Mouse (Mus musculus) erythroblast, embryonic 14.5 days (primary cell): ENCODE measurements around the gene Olfr690.

Experiments used
- GATA1 ChIP-seq: IDR thresholded peaks from 2 replicates; pipeline ENCODE4 v1.6.1; 2012; ENCODE audit warnings: low read length, inconsistent platforms, mixed read lengths
- TAL1 ChIP-seq: IDR thresholded peaks from 3 replicates; pipeline ENCODE4 v1.6.1; 2012; ENCODE audit warnings: low read length, inconsistent platforms, mixed read lengths

DNA sequence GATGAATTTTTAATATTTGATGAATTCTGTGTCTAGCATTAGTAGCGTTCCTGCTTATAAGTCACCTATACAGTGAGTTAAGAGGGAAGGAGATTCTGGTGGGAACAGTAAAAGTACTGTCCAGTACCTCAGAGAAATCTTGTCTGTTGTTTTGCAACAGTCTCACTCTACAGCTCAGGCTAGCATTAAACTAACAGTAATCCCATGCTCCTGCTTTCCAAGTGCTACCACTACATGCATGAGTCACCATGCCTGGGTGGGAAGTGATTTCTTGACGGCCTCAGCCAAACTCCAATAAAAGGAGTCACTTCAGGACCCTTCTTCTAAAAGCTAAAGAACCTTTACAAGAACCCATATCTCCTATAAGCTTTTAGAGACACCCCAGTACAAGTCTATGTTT lies 27.8 kb upstream of the Olfr690 start:
- TF ChIP-seq GATA1 (no peak), TAL1 (no peak)
